Mouse (Mus musculus) intestine, embryonic 15.5 days (tissue): ENCODE measurements around the gene Sprr3. TPM values are rescaled to one million over a fixed set of nuclear protein-coding genes. Genes with fewer than 3 reads are reported as not detected.
A peak's percentile ranks its signal among the peaks of the same experiment; 100 is the strongest.
"Not testable (repeated sequence)": the region's sequence is repeated elsewhere in the genome, so short reads cannot be mapped to it uniquely, and the experiment has no call there.

Source experiments
- ATAC-seq: fragments of 200-750 bp; cut with Nextera tagmentation; 2 replicates; pipeline ENCODE4 v1.8.0; 2017; ENCODE audit warnings: moderate TSS enrichment, moderate library complexity
- H3K27ac ChIP-seq: fragments of 300-500 bp; sonication (generic); 2 replicates; pipeline ENCODE4 v1.5.1; 2015; ENCODE audit warnings: mild to moderate bottlenecking, inconsistent platforms
- H3K27me3 ChIP-seq: fragments of 300-500 bp; sonication (generic); replicated peaks from 2 replicates; pipeline ENCODE4 v1.6.1; 2015; ENCODE audit warnings: inconsistent platforms
- H3K36me3 ChIP-seq: fragments of 300-500 bp; sonication (generic); 2 replicates; pipeline ENCODE4 v1.6.1; 2015; ENCODE audit warnings: inconsistent platforms
- H3K4me1 ChIP-seq: fragments of 300-500 bp; sonication (generic); replicated peaks from 2 replicates; pipeline ENCODE4 v1.6.1; 2015; ENCODE audit warnings: inconsistent platforms
- H3K4me2 ChIP-seq: fragments of 300-500 bp; sonication (generic); replicated peaks from 2 replicates; pipeline ENCODE4 v1.6.1; 2015; ENCODE audit warnings: mild to moderate bottlenecking, inconsistent platforms
- H3K4me3 ChIP-seq: fragments of 300-500 bp; sonication (generic); replicated peaks from 2 replicates; pipeline ENCODE4 v1.5.1; 2015; ENCODE audit warnings: inconsistent platforms
- H3K9ac ChIP-seq: fragments of 300-500 bp; sonication (generic); 2 replicates; pipeline ENCODE4 v1.6.1; 2015; ENCODE audit warnings: inconsistent platforms
- H3K9me3 ChIP-seq: fragments of 300-500 bp; sonication (generic); 2 replicates; pipeline ENCODE4 v1.6.1; 2016; ENCODE audit warnings: inconsistent platforms
- WGBS: fragments of 180-500 bp; shearing (Covaris S2); methylation state at CpG from one replicate; pipeline ENCODE4 v1.1.7; 2015; 5-methylcytosine and 5-hydroxymethylcytosine counted together
- polyA plus RNA-seq: library from polyadenylated mRNA; unstranded; fragments of >200 nt; fragmentation: Nextera tagmentation; extraction: Ambion mirVana; gene quantifications from 2 replicates; pipeline ENCODE4 v1.2.1, GENCODE M21; 2015

Gene Sprr3
- not detected in 2 replicates for polyA plus RNA-seq

DNA sequence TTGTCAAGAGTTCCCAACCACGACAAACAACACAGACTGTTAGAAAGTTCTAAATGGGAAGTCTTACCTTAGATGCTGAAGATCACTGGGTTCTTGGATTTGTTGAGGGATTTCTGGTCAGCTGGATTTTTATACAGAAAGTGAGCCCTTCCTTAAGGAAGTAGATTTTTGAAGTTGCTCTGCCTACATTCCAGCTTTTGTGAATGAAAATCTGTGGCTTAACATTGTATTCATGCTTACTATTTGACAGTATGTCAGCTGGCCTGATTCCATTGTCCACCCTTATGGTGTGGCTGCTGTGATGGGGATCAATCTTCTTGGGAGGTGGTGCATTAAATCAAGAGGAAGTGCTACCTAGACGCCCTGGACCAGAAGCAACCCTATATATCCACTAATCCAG lies at the start of gene Sprr3:
TSS of gene Sprr3 (minus strand) at position 101 of the 400 bp plus-strand sequence.
- H3K9ac ChIP-seq: no peak within 1 kb of the TSS
- no peaks in the 10 kb centered on the region for H3K9me3 ChIP-seq
- no peaks in the 10 kb centered on the region for H3K4me1 ChIP-seq
- H3K4me3 ChIP-seq: no peak within 1 kb of the TSS
- no peaks in the 10 kb centered on the region for H3K36me3 ChIP-seq
- no peak for ATAC-seq
- H3K27ac ChIP-seq: no peak within 1 kb of the TSS
- H3K27me3 ChIP-seq: no peaks in the 10 kb centered on the region
- H3K4me2 ChIP-seq: no peak within 1 kb of the TSS
- WGBS: 70% methylated on average over 2 of the region's 2 CpGs

DNA sequence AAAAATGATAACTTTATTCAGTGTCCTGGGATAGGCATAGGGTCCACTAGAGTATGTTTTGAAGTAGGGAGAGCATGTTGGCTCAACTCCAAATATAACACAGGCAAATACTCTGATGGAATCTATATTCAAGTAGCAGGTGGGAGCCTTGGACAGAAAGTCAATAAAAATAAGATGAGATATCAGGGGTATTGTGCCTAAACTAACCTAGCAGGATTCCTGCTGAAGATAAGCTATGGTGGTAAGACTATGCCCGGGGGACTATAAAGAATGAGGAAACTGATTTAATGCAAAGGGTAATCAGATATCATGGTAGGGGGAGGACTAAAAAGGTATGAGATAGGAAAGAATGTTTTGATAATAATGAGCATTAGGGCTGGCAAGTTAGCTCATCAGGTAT lies 49.7 kb upstream of the Sprr3 start:
- no peak overlapping the region for H3K27ac ChIP-seq
- no peak for ATAC-seq
- H3K36me3 ChIP-seq: no peaks in the 10 kb centered on the region
- no peaks in the 10 kb centered on the region for H3K27me3 ChIP-seq
- no peak overlapping the region for H3K4me2 ChIP-seq
- H3K9ac ChIP-seq: no peak overlapping the region
- H3K4me1 ChIP-seq: no peaks in the 10 kb centered on the region
- 78% methylated on average over 1 of the region's 1 CpGs for WGBS
- H3K9me3 ChIP-seq: no peaks in the 10 kb centered on the region
- H3K4me3 ChIP-seq: no peak overlapping the region

DNA sequence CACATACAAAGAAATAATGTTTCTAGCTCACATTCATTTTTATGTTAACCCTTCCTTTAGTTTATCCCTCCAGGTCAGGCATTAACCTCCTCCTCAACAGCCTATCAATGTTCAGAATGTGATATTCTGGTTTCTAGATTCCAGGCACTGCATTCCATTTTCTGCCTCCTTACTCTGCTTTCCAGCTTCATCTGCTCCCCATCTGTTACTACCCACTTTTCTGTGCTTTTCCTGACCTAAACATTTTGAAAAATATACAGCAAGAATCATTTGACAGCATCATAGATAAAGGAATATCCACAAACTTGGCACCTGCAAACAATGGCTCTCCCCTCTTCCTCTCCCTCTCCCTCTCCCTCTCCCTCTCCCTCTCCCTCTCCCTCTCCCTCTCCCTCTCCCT lies 45.0 kb upstream of the Sprr3 start:
- Histone ChIP-seq H3K9me3 (no peaks in the 10 kb centered on the region), H3K27ac (no peak overlapping the region), H3K4me2 (no peak overlapping the region), H3K27me3 (no peaks in the 10 kb centered on the region), H3K9ac (no peak overlapping the region), H3K4me3 (no peak overlapping the region), H3K36me3 (no peaks in the 10 kb centered on the region), H3K4me1 (no peaks in the 10 kb centered on the region)
- ATAC-seq: no peak

DNA sequence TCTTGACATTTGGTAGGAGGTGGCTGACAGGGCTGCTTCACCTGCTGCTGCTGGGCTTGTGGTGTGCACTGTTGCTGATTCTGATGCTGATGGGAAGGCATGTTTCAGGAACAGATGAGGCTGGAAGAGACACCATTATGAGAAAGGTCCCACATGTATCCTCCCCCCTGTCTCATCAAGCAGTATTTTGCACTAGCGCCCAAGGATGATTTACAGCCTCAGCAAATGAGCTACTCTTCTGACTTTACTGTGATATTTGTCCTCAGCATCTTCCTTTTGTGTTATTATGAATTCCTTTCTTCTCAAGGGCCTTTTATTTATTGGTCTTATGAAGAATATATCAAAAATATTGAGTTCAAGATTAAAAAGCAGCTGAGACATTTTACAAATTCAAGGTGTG lies 41.9 kb upstream of the Sprr3 start, which contains the start of gene Sprr4:
TSS of gene Sprr4 (minus strand) at position 101 of the 400 bp plus-strand sequence.
- Histone ChIP-seq H3K27ac (no peak within 1 kb of the TSS), H3K9ac (no peak within 1 kb of the TSS), H3K36me3 (no peaks in the 10 kb centered on the region), H3K4me1 (no peaks in the 10 kb centered on the region), H3K9me3 (no peaks in the 10 kb centered on the region), H3K4me2 (no peak within 1 kb of the TSS), H3K4me3 (no peak within 1 kb of the TSS), H3K27me3 (no peaks in the 10 kb centered on the region)
- ATAC-seq: no peak
- WGBS: 96% methylated on average over 1 of the region's 1 CpGs

DNA sequence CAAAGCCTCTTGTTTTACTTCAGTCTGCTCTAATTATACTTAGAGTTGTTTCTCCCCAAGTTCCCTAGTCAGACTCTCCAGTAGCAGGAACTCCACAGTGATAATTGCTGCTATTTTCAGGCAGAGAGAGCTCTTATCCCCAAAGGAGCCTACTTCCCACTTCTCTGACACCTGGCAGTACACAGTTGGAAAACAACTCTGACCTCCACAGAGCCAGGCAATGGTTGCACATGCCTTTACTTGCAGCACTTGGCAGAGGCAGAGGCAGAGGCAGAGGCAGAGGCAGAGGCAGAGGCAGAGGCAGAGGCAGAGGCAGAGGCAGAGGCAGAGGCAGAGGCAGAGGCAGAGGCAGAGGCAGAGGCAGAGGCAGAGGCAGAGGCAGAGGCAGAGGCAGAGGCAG lies 31.7 kb upstream of the Sprr3 start:
- H3K9ac ChIP-seq, H3K4me1 ChIP-seq, H3K36me3 ChIP-seq, ATAC-seq, H3K27me3 ChIP-seq, H3K4me3 ChIP-seq, H3K4me2 ChIP-seq, H3K27ac ChIP-seq, H3K9me3 ChIP-seq: not testable (repeated sequence)

DNA sequence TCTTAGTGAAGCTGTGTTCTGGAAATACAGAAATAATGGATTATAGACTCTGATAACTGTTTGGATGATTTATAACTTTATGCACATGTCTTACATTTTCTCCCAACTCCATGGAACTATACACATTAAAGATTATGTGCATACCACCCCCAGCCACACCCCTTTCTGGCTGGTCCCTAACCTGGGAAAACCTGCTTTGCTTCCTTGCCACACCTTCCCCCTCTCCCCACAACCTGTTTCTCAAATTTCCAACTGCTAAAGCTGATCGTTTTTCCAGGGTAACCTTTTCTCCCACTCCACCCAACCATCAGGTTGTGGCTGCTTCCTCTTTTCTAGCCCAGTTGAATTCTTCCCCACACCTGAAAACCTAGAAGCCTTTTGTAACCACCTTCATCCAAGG lies 27.8 kb upstream of the Sprr3 start:
- Histone ChIP-seq H3K27ac (no peak overlapping the region), H3K36me3 (no peaks in the 10 kb centered on the region)
- WGBS: 35% methylated on average over 1 of the region's 1 CpGs

DNA sequence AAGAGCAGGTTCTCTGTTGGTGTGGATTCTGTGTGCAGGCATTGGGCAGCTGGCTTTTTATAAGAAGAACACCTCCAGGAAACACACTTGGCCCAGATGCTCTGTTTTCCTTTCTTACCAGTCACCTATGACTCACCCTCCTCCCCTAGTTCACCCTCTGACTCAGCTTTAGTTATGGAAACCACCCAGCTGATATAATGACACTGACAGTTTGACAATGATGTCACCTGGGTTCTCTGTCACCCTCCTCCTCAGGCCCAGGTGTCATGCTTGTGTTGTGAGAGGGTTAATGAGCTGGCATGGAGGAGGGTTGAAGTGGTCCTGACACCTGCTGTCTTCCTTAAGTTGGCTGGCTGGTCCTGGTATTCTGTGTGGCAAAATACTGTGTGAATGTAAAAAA lies 27.3 kb upstream of the Sprr3 start, which contains the start of gene Sprr1a:
TSS of gene Sprr1a (minus strand) at position 33 of the 400 bp plus-strand sequence.
- Histone ChIP-seq H3K36me3 (no peaks in the 10 kb centered on the region), H3K9ac (no peak within 1 kb of the TSS), H3K4me2 (no peak within 1 kb of the TSS), H3K4me3 (no peak within 1 kb of the TSS), H3K9me3 (no peaks in the 10 kb centered on the region), H3K27ac (no peak within 1 kb of the TSS), H3K4me1 (no peaks in the 10 kb centered on the region), H3K27me3 (no peaks in the 10 kb centered on the region)
- ATAC-seq: peak; percentile 88

More for the DNA sequence above, 27.8 kb upstream of the Sprr3 start:
- no peak overlapping the region for H3K4me3 ChIP-seq
- H3K4me1 ChIP-seq: no peaks in the 10 kb centered on the region
- H3K27me3 ChIP-seq: no peaks in the 10 kb centered on the region
- H3K9ac ChIP-seq: no peak overlapping the region
- no peak overlapping the region for H3K4me2 ChIP-seq
- ATAC-seq: peak; percentile 86
- H3K9me3 ChIP-seq: no peaks in the 10 kb centered on the region

DNA sequence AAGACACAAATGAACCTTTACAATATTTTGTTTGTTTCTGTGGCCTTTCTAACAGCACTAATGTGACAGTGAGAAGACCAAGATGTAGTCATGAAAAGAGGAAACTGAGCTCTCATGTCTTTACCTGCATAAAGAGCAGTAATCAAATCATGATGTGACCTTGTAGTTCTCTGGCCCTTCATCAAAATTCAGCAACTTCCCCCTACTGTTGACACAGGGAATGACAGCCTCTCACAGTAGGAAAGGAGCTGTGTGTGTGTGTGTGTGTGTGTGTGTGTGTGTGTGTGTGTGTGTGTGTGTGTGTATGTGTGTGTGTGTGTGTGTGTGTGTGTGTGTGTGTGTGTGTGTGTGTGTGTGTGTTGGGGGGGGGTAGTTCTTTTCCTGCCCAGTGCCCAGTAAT lies 22.7 kb upstream of the Sprr3 start:
- H3K27ac ChIP-seq, H3K4me2 ChIP-seq, ATAC-seq, H3K4me3 ChIP-seq, H3K36me3 ChIP-seq, H3K27me3 ChIP-seq, H3K4me1 ChIP-seq, H3K9me3 ChIP-seq, H3K9ac ChIP-seq: not testable (repeated sequence)

DNA sequence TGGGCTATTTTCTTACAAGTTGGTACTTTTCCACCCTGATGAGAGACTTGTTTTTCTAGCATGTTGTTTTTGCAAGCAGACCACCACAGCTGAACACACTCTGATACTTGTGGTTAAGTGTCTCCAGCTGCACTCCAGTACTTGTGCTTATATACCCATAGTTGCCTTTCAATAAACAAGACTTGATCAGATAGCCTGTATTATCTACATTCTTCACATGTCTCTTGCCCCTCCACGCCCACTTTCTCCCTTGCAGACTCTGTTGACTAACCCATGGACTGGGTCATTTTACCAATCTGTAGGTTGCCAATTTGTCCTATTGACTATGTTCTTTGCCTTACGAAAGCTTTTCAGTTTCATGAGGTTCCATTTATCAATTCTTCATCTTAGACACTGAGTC lies 11.6 kb upstream of the Sprr3 start:
- 76% methylated on average over 2 of the region's 2 CpGs for WGBS
- no peaks in the 10 kb centered on the region for H3K9me3 ChIP-seq
- no peak overlapping the region for H3K27ac ChIP-seq
- H3K27me3 ChIP-seq: no peaks in the 10 kb centered on the region
- H3K4me3 ChIP-seq: no peak overlapping the region
- H3K4me1 ChIP-seq: no peaks in the 10 kb centered on the region
- no peak overlapping the region for H3K4me2 ChIP-seq
- H3K36me3 ChIP-seq: no peaks in the 10 kb centered on the region
- ATAC-seq: no peak
- H3K9ac ChIP-seq: no peak overlapping the region

DNA sequence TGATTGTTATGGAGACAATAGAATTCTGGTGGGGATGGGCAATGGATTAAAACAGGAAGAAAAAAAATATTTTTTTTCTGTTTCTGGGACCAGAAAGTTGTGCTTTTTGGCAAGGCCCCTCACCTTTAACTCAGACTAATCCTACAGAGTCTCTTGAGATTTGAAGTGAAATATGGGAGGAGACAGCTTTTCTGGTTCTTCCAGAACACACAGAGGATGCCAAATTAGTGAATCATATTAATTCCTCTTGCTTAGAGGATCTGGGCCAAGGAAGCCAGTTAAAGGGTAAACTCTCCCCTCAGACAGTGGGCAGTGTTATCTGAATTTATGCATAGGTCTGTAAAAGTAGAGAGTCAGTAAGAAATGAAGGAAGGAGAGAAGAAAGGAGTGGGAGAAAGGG lies 8.9 kb upstream of the Sprr3 start:
- no peak overlapping the region for H3K9ac ChIP-seq
- H3K36me3 ChIP-seq: no peaks in the 10 kb centered on the region
- H3K27me3 ChIP-seq: no peaks in the 10 kb centered on the region
- H3K27ac ChIP-seq: no peak overlapping the region
- no peak overlapping the region for H3K4me3 ChIP-seq
- no peak overlapping the region for H3K4me2 ChIP-seq
- no peak for ATAC-seq
- H3K9me3 ChIP-seq: no peaks in the 10 kb centered on the region
- H3K4me1 ChIP-seq: no peaks in the 10 kb centered on the region

DNA sequence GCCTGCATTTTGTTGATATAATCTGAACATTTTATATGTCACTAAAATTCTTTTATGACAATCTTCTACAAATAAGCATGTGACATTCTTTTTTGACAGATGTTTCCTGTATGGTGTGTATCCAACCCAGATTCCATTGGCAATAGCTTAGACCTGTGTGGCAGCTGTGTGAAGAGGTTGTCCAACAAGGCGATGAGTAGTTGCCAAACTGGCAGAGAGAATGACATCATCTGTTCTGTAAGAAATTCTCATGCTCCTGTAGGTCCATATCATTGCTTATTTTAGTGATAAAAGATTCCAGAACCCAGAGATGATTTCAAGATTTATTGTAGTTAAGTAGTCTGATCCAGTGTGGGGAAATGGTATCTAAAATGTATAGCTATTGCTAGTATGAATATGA lies 8.1 kb upstream of the Sprr3 start:
- WGBS: 82% methylated on average over 1 of the region's 1 CpGs
- Histone ChIP-seq H3K4me1 (no peaks in the 10 kb centered on the region), H3K4me2 (no peak overlapping the region), H3K9me3 (no peaks in the 10 kb centered on the region), H3K36me3 (no peaks in the 10 kb centered on the region), H3K4me3 (no peak overlapping the region), H3K9ac (no peak overlapping the region), H3K27ac (no peak overlapping the region), H3K27me3 (no peaks in the 10 kb centered on the region)
- no peak for ATAC-seq

DNA sequence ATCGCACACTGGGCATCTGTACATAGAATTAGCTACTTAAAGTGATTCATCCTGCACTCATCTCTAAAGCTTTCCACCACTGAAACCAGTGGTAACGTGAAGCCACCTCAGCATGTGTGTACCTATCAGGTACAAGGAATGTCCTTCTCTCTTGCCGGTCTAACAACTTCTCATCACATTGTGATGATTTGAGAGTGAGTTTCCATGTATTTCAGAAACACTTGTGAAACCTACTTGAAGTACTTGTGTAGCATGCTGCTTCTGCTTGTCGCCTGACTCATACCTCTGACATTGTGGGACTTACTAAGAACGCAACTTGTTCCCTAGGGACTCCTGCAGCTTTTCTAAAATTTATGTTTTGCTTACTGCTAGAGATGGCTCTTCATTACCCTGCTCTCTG lies 3.4 kb downstream of the Sprr3 start:
- Histone ChIP-seq H3K27me3 (no peaks in the 10 kb centered on the region), H3K9ac (no peak overlapping the region), H3K9me3 (no peaks in the 10 kb centered on the region), H3K27ac (no peak overlapping the region), H3K4me3 (no peak overlapping the region), H3K36me3 (no peaks in the 10 kb centered on the region), H3K4me1 (no peaks in the 10 kb centered on the region), H3K4me2 (no peak overlapping the region)
- 86% methylated on average over 5 of the region's 5 CpGs for WGBS
- no peak for ATAC-seq

DNA sequence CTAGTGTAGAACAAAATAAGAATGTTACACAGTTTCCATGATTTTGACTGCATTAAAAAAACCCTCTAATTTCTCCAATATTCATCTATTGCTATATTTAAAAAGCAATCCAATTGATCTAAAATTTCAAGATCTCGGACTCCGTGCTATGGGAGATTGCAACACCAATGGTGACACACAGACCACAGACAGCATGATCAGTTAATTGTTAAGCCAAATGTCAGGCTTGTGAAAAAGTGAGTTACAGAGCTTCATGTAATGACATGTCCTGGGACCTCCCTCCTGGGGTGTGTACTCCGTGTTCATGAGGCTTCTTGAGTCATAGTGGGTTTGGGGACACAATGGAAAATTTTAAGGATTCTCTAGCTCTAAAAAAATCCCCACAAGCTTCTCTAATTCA lies 18.3 kb downstream of the Sprr3 start:
- H3K9me3 ChIP-seq: no peaks in the 10 kb centered on the region
- ATAC-seq: no peak
- no peak overlapping the region for H3K4me2 ChIP-seq
- no peaks in the 10 kb centered on the region for H3K36me3 ChIP-seq
- no peaks in the 10 kb centered on the region for H3K4me1 ChIP-seq
- H3K4me3 ChIP-seq: no peak overlapping the region
- no peak overlapping the region for H3K27ac ChIP-seq
- H3K27me3 ChIP-seq: no peaks in the 10 kb centered on the region
- WGBS: 85% methylated on average over 3 of the region's 3 CpGs
- H3K9ac ChIP-seq: no peak overlapping the region

DNA sequence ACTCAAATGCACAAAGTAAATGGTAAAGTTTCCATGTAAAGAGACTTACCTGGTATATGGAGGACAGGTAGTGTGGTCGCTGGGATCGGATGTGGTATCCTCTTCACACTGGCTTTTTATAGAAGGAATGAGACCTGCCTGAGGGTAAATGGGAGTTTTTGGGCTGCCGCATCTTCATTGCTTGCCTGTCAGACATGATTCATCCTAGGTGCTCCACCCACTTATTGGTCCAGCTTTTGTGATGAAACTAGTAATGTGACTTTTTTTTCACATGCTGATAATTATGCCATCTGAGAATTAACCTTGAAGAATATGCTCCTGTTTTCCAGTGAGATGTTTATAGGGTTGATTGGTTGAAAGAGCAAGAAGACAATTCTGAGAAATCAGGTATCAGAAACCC lies 19.8 kb downstream of the Sprr3 start, which contains the start of gene Sprr1b:
TSS of gene Sprr1b (minus strand) at position 101 of the 400 bp plus-strand sequence.
- WGBS: 99% methylated on average over 3 of the region's 3 CpGs
- Histone ChIP-seq H3K4me3 (no peak within 1 kb of the TSS), H3K4me1 (no peaks in the 10 kb centered on the region), H3K4me2 (no peak within 1 kb of the TSS), H3K27me3 (no peaks in the 10 kb centered on the region), H3K36me3 (no peaks in the 10 kb centered on the region), H3K9ac (no peak within 1 kb of the TSS), H3K27ac (no peak within 1 kb of the TSS), H3K9me3 (no peaks in the 10 kb centered on the region)
- no peak for ATAC-seq
